Mouse (Mus musculus) bone marrow, adult 2 months (tissue): ENCODE results near the gene Tmed8.

Experiments used
- CTCF ChIP-seq: fragments of 200-500 bp; IDR thresholded peaks from 2 replicates; pipeline ENCODE4 v1.5.1; 2011; ENCODE audit warnings: low read length, control low read depth; ENCODE audit not compliant: control insufficient read depth, insufficient read depth
- POLR2A ChIP-seq: fragments of 200-500 bp; IDR thresholded peaks from 2 replicates; pipeline ENCODE4 v1.6.1; 2011; ENCODE audit warnings: low read depth, mild to moderate bottlenecking, control low read depth, low read length, borderline replicate concordance; ENCODE audit not compliant: control insufficient read depth

DNA sequence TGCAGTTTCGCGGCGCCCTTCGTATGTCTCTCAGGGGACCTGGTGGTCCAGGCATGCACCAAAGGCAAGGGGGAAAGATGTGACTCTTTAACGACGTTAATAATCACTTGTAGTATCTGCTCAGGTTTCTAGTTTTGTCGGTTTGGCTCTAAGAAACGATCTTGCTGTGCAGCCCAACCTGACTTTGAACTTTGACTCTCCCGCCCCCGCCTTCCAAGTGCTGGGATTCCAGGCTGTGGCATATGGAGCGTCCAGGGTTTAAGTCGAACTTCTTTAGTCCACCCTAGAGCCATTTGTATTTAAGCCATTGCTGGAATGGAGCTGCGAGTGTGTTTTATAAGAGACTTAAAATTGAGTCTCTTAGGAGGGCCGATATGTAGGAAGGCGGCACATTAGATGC lies 52.1 kb downstream of the Tmed8 start:
- TF ChIP-seq POLR2A (no peak), CTCF (no peak)
